Mouse (Mus musculus) liver, embryonic 16.5 days (tissue): Measurements from ENCODE around the gene Cenpv. TPM values are rescaled to one million over a fixed set of nuclear protein-coding genes. Genes with fewer than 3 reads are reported as not detected.
"Not testable (repeated sequence)": the region's sequence is repeated elsewhere in the genome, so short reads cannot be mapped to it uniquely, and the experiment has no call there.

ENCODE experiments used
- ATAC-seq: fragments of 200-750 bp; cut with Nextera tagmentation; 2 replicates; pipeline ENCODE4 v1.8.0; 2017; ENCODE audit warnings: low read depth, mild to moderate bottlenecking, moderate number of reproducible peaks, moderate library complexity
- H3K27ac ChIP-seq: fragments of 300-500 bp; sonication (generic); 2 replicates; pipeline ENCODE4 v1.5.1; 2014; ENCODE audit warnings: mild to moderate bottlenecking, low read length
- H3K27me3 ChIP-seq: fragments of 300-500 bp; sonication (generic); 2 replicates; pipeline ENCODE4 v1.6.1; 2014; ENCODE audit warnings: low read depth, low read length, mixed read lengths; ENCODE audit not compliant: control insufficient read depth, insufficient read depth
- H3K36me3 ChIP-seq: fragments of 300-500 bp; sonication (generic); 2 replicates; pipeline ENCODE4 v1.6.1; 2014; ENCODE audit warnings: mild to moderate bottlenecking; ENCODE audit not compliant: control insufficient read depth, insufficient read depth
- H3K4me1 ChIP-seq: fragments of 300-500 bp; sonication (generic); 2 replicates; pipeline ENCODE4 v1.6.1; 2014; ENCODE audit warnings: low read depth, low read length, mixed read lengths; ENCODE audit not compliant: control insufficient read depth
- H3K4me2 ChIP-seq: fragments of 300-500 bp; sonication (generic); 2 replicates; pipeline ENCODE4 v1.6.1; 2014; ENCODE audit warnings: low read depth, low read length, mixed read lengths
- H3K4me3 ChIP-seq: fragments of 300-500 bp; sonication (generic); 2 replicates; pipeline ENCODE4 v1.5.1; 2014; ENCODE audit warnings: low read depth, mild to moderate bottlenecking, low read length
- H3K9ac ChIP-seq: fragments of 300-500 bp; sonication (generic); 2 replicates; pipeline ENCODE4 v1.6.1; 2014; ENCODE audit warnings: low read depth, low read length
- H3K9me3 ChIP-seq: fragments of 300-500 bp; sonication (generic); replicated peaks from 2 replicates; pipeline ENCODE4 v1.6.1; 2016; ENCODE audit warnings: low read length; ENCODE audit not compliant: control insufficient read depth
- WGBS: fragments of 180-500 bp; shearing (Covaris S2); extraction: QIAGEN DNeasy Blood & Tissue Kit; methylation state at CpG from one replicate; pipeline ENCODE4 v1.1.7; 2014; ENCODE audit not compliant: insufficient replicate concordance; 5-methylcytosine and 5-hydroxymethylcytosine counted together
- polyA plus RNA-seq: library from polyadenylated mRNA; unstranded; fragments of >200 nt; fragmentation: Nextera tagmentation; extraction: Ambion mirVana; gene quantifications from 2 replicates; pipeline ENCODE4 v1.2.1, GENCODE M21; 2015

Cenpv gene
- polyA plus RNA-seq, 1 experiment from 2014 or later, result 7.2 TPM

GRCm38 (mm10) chr11:62518991-62519390, 20.1 kb downstream of the Cenpv start:
- H3K27ac ChIP-seq, result no peak overlapping the region
- no peak for ATAC-seq
- no peak overlapping the region for H3K9ac ChIP-seq
- H3K4me1 ChIP-seq, result no peaks in the 10 kb centered on the region
- no peaks in the 10 kb centered on the region for H3K9me3 ChIP-seq
- H3K36me3 ChIP-seq, result no peaks in the 10 kb centered on the region
- 55% methylated on average over 2 of the region's 2 CpGs for WGBS
- no peak overlapping the region for H3K4me3 ChIP-seq
- H3K27me3 ChIP-seq, result no peaks in the 10 kb centered on the region
- no peak overlapping the region for H3K4me2 ChIP-seq

GRCm38 (mm10) chr11:62513311-62513710, 25.8 kb downstream of the Cenpv start:
- H3K4me2 ChIP-seq, result no peak overlapping the region
- H3K9ac ChIP-seq, result no peak overlapping the region
- no peaks in the 10 kb centered on the region for H3K36me3 ChIP-seq
- no peaks in the 10 kb centered on the region for H3K4me1 ChIP-seq
- no peak overlapping the region for H3K4me3 ChIP-seq
- H3K9me3 ChIP-seq, result no peaks in the 10 kb centered on the region
- no peak overlapping the region for H3K27ac ChIP-seq
- WGBS, result 74% methylated on average over 6 of the region's 6 CpGs
- H3K27me3 ChIP-seq, result no peaks in the 10 kb centered on the region
- no peak for ATAC-seq

- no peaks in the 10 kb centered on the region for H3K36me3 ChIP-seq
- no peaks in the 10 kb centered on the region for H3K4me1 ChIP-seq
- WGBS, result 81% methylated on average over 8 of the region's 8 CpGs
- no peaks in the 10 kb centered on the region for H3K27me3 ChIP-seq
- no peak overlapping the region for H3K4me3 ChIP-seq
- H3K9ac ChIP-seq, result no peak overlapping the region
- no peak overlapping the region for H3K27ac ChIP-seq
- no peak for ATAC-seq
- H3K4me2 ChIP-seq, result no peak overlapping the region
- H3K9me3 ChIP-seq, result no peaks in the 10 kb centered on the region
Measured at GRCm38 (mm10) chr11:62512529-62513080, 26.5 kb downstream of the Cenpv start.

- Histone ChIP-seq H3K4me1 (no peaks in the 10 kb centered on the region), H3K27ac (no peak overlapping the region), H3K27me3 (no peaks in the 10 kb centered on the region), H3K4me3 (no peak overlapping the region), H3K4me2 (no peak overlapping the region), H3K9ac (no peak overlapping the region), H3K36me3 (no peaks in the 10 kb centered on the region), H3K9me3 (no peaks in the 10 kb centered on the region)
- ATAC-seq, result no peak
- WGBS, result 90% methylated on average over 13 of the region's 13 CpGs
Measured at GRCm38 (mm10) chr11:62511444-62512202, 27.4 kb downstream of the Cenpv start.

GRCm38 (mm10) chr11:62510956-62511355, 28.1 kb downstream of the Cenpv start:
- no peak for ATAC-seq
- Histone ChIP-seq H3K4me2 (no peak overlapping the region), H3K27ac (no peak overlapping the region), H3K27me3 (no peaks in the 10 kb centered on the region), H3K36me3 (no peaks in the 10 kb centered on the region), H3K9ac (no peak overlapping the region), H3K4me3 (no peak overlapping the region), H3K9me3 (no peaks in the 10 kb centered on the region), H3K4me1 (no peaks in the 10 kb centered on the region)
- WGBS, result 80% methylated on average over 5 of the region's 5 CpGs

- Histone ChIP-seq H3K4me2 (no peak overlapping the region), H3K9ac (no peak overlapping the region), H3K27ac (no peak overlapping the region), H3K4me1 (no peaks in the 10 kb centered on the region), H3K9me3 (no peaks in the 10 kb centered on the region), H3K36me3 (no peaks in the 10 kb centered on the region), H3K4me3 (no peak overlapping the region), H3K27me3 (no peaks in the 10 kb centered on the region)
- no peak for ATAC-seq
- 58% methylated on average over 3 of the region's 3 CpGs for WGBS
Measured at GRCm38 (mm10) chr11:62509571-62509970, 29.5 kb downstream of the Cenpv start.

GRCm38 (mm10) chr11:62508816-62509215, 30.2 kb downstream of the Cenpv start:
- H3K27ac ChIP-seq, H3K4me1 ChIP-seq, H3K27me3 ChIP-seq, H3K36me3 ChIP-seq, H3K4me3 ChIP-seq, H3K9ac ChIP-seq, H3K4me2 ChIP-seq, H3K9me3 ChIP-seq, ATAC-seq: not testable (repeated sequence)
- 84% methylated on average over 5 of the region's 5 CpGs for WGBS

- H3K27ac ChIP-seq, H3K27me3 ChIP-seq, H3K9ac ChIP-seq, ATAC-seq, H3K9me3 ChIP-seq, H3K4me3 ChIP-seq, H3K4me1 ChIP-seq, H3K36me3 ChIP-seq, H3K4me2 ChIP-seq: not testable (repeated sequence)
- WGBS, result 89% methylated on average over 13 of the region's 13 CpGs
Measured at GRCm38 (mm10) chr11:62508365-62508764, 30.7 kb downstream of the Cenpv start.

- Histone ChIP-seq H3K4me2 (no peak overlapping the region), H3K9me3 (no peaks in the 10 kb centered on the region), H3K4me3 (no peak overlapping the region), H3K9ac (no peak overlapping the region), H3K4me1 (no peaks in the 10 kb centered on the region), H3K36me3 (no peaks in the 10 kb centered on the region), H3K27ac (no peak overlapping the region), H3K27me3 (no peaks in the 10 kb centered on the region)
- no peak for ATAC-seq
- 69% methylated on average over 4 of the region's 4 CpGs for WGBS
Measured at GRCm38 (mm10) chr11:62507683-62508082, 31.4 kb downstream of the Cenpv start.
